Mouse (Mus musculus) neural tube, postnatal 0 days (tissue): ENCODE results near the gene Arpc5l. TPM values are rescaled to one million over a fixed set of nuclear protein-coding genes. Genes with fewer than 3 reads are reported as not detected.

Source experiments
- polyA plus RNA-seq: library from polyadenylated mRNA; unstranded; fragments of >200 nt; fragmentation: Nextera tagmentation; extraction: Ambion mirVana; gene quantifications from 2 replicates; pipeline ENCODE4 v1.2.1, GENCODE M21; 2015

The Arpc5l gene
- 169 and 177 TPM in 2 replicates for polyA plus RNA-seq

GRCm38 (mm10) chr2:39004880-39005435, at the start of gene Arpc5l:
Arpc5l (plus strand) TSS chr2:39005348.

GRCm38 (mm10) chr2:38997386-38998374, 7.5 kb upstream of the Arpc5l start, which contains the start of gene Wdr38:
Wdr38 (plus strand) TSS chr2:38997476.

GRCm38 (mm10) chr2:39005574-39006079, 479 bp downstream of the Arpc5l start, which contains the start of gene Rpl35:
Rpl35 (minus strand) TSS chr2:39005624.

Other genes with a start within 250 kb of the Arpc5l start
- 1.7 and 1.9 TPM in 2 replicates for gene Nr6a1, start 77.7 kb upstream of the Arpc5l start, polyA plus RNA-seq
- gene Olfml2a, start 73.4 kb upstream of the Arpc5l start, polyA plus RNA-seq, result 4.2 and 5.2 TPM in 2 replicates
- gene Wdr38, start 7.9 kb upstream of the Arpc5l start, polyA plus RNA-seq, result 1.5 and 1.7 TPM in 2 replicates
- gene Rpl35, start 276 bp downstream of the Arpc5l start, polyA plus RNA-seq, result 492 and 615 TPM in 2 replicates
- 22.5 and 25.4 TPM in 2 replicates for gene Golga1, start 60.2 kb downstream of the Arpc5l start, polyA plus RNA-seq
- 12.9 and 15.3 TPM in 2 replicates for gene Scai, start 185.4 kb downstream of the Arpc5l start, polyA plus RNA-seq
- gene Ppp6c, start 221.1 kb downstream of the Arpc5l start, polyA plus RNA-seq, result 47.2 and 56.9 TPM in 2 replicates